Mouse (Mus musculus) hindbrain, embryonic 12.5 days (tissue): ENCODE data around the gene Olfr525. TPM values are rescaled to one million over a fixed set of nuclear protein-coding genes. Genes with fewer than 3 reads are reported as not detected.

Experiments
- polyA plus RNA-seq: library from polyadenylated mRNA; unstranded; fragments of >200 nt; fragmentation: Nextera tagmentation; extraction: Ambion mirVana; gene quantifications from 2 replicates; pipeline ENCODE4 v1.2.1, GENCODE M21; 2016

The Olfr525 gene
- polyA plus RNA-seq, 1 experiment from 2014 or later: not detected

Other genes starting within 250 kb of the Olfr525 start
- 24.8 and 25.1 TPM in 2 replicates for gene Caly, start 238.3 kb upstream of the Olfr525 start, polyA plus RNA-seq
- gene Prap1, start 227.5 kb upstream of the Olfr525 start, polyA plus RNA-seq: not detected in 2 replicates
- gene Fuom, start 218.4 kb upstream of the Olfr525 start, polyA plus RNA-seq: 21.8 and 24.7 TPM in 2 replicates
- 12.9 and 18.1 TPM in 2 replicates for gene Paox, start 205.1 kb upstream of the Olfr525 start, polyA plus RNA-seq
- gene Echs1, start 204.4 kb upstream of the Olfr525 start, polyA plus RNA-seq: 134 and 148 TPM in 2 replicates
- gene Mtg1, start 183.3 kb upstream of the Olfr525 start, polyA plus RNA-seq: 24.5 and 25.7 TPM in 2 replicates
- 3.3 and 4.6 TPM in 2 replicates for gene Sprn, start 166.0 kb upstream of the Olfr525 start, polyA plus RNA-seq
- not detected in 2 replicates for gene Olfr522, start 156.1 kb upstream of the Olfr525 start, polyA plus RNA-seq
- not detected in 2 replicates for gene Olfr523, start 147.6 kb upstream of the Olfr525 start, polyA plus RNA-seq
- not detected in 2 replicates for gene Olfr524, start 114.9 kb upstream of the Olfr525 start, polyA plus RNA-seq
- not detected in 2 replicates for gene Cd163l1, start 102.6 kb upstream of the Olfr525 start, polyA plus RNA-seq
- gene 5830411N06Rik, start 73.6 kb upstream of the Olfr525 start, polyA plus RNA-seq: not detected in 2 replicates
- gene Olfr527, start 13.2 kb downstream of the Olfr525 start, polyA plus RNA-seq: not detected in 2 replicates
- gene Olfr60, start 40.8 kb downstream of the Olfr525 start, polyA plus RNA-seq: not detected in 2 replicates
- gene Olfr530, start 55.5 kb downstream of the Olfr525 start, polyA plus RNA-seq: not detected in 2 replicates
- gene Olfr531, start 82.1 kb downstream of the Olfr525 start, polyA plus RNA-seq: not detected in 2 replicates
- gene Olfr532, start 100.8 kb downstream of the Olfr525 start, polyA plus RNA-seq: not detected in 2 replicates
- gene Olfr533, start 142.5 kb downstream of the Olfr525 start, polyA plus RNA-seq: not detected in 2 replicates
- not detected in 2 replicates for gene Olfr535, start 163.4 kb downstream of the Olfr525 start, polyA plus RNA-seq
- not detected in 2 replicates for gene Olfr536, start 186.5 kb downstream of the Olfr525 start, polyA plus RNA-seq
- gene Olfr538, start 247.0 kb downstream of the Olfr525 start, polyA plus RNA-seq: not detected in 2 replicates